Mouse (Mus musculus): Measurements from ENCODE around the gene Ms4a6d.
"Not testable (repeated sequence)": the region's sequence is repeated elsewhere in the genome, so short reads cannot be mapped to it uniquely, and the experiment has no call there.

The Ms4a6d gene

DNA sequence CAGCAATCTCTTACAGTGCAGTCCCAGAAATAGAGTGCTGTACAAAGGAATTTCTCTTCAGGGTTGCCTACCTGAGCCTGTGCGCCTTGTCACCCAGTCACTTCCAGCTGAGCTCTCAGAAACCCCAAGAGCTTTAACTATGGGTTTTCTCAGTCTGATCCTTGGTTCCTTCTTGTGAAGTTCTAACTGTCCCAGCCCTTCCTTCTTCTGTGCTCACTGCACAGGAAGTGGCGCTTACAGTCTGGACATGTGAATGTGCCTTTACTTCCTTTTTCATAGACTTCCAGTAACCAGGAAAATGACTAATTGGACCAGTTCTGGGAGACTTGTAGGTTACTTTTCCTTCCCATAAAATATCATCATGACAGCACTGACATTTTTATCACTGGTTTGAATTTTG, at the start of gene Ms4a6d:
Gene Ms4a6d, minus strand, starts transcription at position 247 of the 400 bp plus-strand sequence.
- no peak for DNase-seq

DNA sequence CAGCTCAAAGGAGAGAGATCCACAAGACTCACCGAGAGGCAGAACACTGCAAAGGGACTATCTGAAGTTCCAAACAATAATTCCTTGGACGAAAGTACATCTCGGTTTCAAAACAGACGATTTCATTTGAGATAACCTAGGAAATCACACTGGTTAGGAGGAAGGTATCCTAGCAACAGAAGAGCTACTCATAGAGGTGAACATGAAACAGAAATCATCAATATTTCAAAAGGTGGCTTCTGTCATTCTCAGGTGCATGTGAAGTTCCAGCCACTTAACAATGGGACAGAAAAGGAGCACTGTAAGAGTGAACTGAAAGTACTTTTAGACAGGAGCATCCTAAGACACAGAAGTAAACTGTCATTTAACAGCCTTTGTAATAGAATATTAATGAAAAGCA, 44.9 kb upstream of the Ms4a6d start:
- no peak for DNase-seq

DNA sequence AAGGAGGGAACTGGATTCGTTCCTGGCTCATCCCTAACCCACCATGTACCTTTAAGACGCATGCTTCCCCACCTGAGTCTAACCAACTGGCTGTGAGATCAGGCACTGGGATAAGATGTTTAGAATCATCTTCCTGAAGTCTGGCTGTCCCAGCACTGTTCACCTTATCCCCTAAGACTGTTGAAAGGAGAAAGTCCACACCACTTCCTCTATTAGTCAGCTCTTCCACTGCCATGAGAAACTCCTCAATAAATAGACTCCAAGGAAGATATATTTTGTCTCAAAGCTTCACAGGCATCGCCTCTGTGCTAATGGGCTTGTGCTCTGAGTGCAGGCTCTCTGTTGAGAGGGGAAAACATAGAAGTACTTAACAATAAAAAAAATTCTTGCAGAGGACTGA, 41.5 kb upstream of the Ms4a6d start:
- DNase-seq, result no peak

DNA sequence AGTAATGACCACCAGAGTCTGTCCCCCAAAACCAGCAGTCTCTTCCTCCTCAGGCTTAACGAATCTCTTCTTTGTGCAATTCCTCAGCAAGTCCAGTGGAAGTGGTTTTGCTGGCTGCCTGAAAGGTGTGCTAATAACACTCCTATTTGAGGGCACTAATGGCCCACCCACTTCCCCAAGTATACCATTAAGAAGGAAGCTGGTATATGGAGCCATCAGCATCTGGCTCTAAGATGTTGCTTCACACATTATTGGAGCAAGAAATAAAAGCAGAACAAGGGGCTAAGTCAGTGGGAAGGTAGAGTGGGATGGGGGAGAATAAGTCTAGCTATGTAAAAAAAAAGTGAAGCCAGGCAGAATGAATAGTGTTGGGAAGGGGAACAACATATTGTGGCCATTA, 36.1 kb upstream of the Ms4a6d start, which contains the start of gene Ms4a3:
Gene Ms4a3, minus strand, starts transcription at position 120 of the 400 bp plus-strand sequence.
- DNase-seq, result no peak

DNA sequence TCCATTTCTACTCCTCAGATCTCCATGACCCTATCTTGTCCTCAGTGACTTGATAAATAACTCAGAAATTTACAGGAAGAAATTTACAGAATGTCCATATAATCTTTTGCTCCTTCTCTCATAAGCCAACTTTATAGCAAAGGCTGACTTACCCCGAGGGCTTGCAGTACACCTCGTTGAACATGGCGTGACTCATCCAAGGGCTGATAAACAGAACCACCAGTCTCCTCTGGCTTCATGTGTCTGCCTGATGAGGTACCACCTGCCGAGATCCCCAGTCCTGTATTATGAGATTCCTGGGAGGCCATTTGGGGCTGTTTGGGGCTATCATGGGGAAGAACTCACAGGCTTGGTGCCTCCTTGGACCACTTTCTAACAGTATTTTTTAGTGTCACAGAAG, 34.4 kb upstream of the Ms4a6d start:
- no peak for DNase-seq

DNA sequence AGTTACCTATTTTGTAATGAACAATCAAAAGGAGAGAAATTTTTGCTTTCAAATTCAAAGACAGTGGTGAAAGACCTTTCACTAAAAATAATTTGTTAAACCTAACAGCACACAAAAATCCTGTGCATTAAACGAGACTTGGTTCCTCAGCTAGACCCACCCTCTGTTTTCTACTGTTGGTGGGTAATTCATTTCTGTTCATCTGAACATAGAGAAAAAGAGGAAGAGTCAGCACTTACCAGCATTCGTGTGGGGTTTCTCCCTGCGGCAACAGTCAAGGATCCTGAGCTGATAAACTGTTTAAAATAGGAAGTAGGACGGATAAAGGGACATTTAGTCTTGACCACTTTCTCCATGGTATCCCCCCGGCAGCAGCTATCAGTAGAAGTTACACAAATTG, 30.9 kb upstream of the Ms4a6d start:
- no peak for DNase-seq

DNA sequence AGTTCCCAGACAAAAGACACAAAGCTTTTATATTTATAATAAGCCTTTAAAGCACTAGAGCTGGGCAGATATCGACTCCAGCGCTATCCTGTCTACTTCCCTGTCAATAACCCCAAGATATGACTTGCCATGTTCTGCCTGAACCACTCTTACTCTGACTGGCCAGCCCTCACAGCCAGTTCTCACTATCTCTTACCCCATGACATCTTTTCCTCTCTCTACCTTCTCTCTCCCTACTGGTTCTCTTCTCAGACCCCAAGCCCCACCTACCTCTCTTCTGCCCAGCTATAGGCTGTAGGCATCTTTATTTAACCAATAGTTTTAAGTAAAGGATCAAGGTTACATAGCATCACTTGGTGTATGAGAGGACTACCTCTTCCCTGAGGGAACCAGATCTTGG, 29.7 kb upstream of the Ms4a6d start:
- DNase-seq, result no peak

DNA sequence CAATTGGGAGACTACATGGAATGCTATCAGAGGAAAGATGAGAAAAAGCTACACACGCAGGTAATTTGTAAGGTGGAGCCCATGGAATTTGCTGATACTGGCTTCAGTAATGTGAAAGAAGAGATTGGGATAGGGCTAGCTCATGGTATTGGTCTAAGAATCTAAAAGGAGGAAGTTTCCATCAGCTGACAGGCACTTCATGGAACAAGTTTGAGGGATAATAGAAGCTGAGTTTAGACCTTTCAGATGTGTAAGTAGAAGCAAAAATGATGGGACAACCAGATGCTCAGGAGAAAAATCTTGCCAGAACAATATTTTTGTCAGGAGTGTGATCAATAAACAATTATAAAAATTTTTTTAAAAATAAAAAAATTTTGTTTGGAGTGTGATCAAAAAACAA, 29.1 kb upstream of the Ms4a6d start:
- DNase-seq, result no peak

DNA sequence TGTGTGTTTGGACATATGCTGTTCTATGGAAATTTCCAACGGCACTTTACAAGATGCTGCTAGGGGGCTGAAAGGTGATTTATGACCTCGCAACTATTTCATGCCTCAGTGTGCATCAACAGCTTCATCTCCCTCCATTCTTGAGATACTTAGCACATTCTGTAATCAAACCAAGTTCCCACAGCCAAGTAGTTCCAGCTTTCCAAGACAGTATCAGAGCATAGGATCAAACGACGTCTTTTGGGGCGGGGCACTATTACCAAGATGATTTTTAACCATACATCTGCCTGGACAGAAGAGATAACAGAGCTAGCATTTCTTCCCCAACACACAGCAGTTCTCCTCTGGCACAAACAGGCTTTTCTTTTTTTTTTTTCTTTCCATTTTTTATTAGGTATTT, 20.6 kb upstream of the Ms4a6d start:
- no peak for DNase-seq

DNA sequence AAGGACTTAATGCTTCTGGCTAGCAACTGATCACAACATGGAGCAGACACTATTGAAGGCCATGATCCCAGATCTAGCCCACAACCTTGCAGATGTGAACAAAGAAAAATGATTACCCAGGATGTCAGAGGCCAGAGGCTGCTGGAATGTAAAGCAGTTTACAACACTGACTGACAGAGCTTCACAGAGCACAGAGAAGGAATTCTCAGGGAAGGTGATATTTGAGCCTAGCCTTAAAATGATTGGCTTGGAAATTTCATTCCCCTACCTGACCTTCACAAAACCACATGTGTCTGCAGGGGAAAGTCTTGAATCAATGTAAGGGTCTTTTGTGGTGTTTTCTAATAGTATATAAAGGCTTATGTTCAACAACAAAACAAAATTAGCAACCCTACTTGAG, 20.2 kb upstream of the Ms4a6d start:
- no peak for DNase-seq

DNA sequence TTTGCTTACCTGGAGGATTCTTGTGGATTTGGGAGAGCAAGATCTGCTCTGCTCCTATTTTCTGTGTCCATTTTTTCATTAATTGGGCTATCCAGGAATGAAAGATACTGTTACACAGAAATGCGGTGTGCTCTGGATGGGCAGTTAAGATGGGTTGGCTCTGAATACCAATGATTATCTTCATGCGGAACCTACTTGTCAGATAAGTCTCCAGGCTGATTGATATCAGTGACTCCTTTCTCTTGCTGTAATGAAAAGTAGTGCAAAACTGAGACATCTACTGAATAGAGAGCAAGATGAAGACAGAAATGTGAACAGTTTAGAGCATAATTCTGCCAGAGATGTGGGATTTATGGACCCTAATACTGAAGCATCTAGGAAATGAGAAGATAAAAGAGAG, 18.9 kb upstream of the Ms4a6d start, which contains the start of gene Ms4a2:
Gene Ms4a2, minus strand, starts transcription at position 169 of the 400 bp plus-strand sequence.
- no peak for DNase-seq

DNA sequence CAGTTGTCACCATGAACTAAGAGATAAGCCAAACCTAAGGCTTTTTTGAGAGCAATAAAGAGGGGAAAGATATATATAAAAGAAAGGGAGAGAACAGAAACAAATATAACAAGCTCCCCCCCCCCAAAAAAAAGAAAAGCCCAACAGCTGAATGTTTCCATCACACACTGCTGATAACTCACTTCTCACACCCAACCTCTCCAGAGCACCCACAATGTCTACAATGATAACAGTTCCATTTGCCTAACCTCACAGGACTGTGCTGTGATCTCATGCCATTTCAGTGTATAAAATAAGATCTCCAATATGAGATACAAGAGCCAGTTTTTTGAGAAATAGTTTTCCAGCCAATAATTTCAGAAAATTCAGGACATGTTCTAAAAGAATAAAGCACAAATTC, 13.3 kb upstream of the Ms4a6d start:
- DNase-seq, result no peak

DNA sequence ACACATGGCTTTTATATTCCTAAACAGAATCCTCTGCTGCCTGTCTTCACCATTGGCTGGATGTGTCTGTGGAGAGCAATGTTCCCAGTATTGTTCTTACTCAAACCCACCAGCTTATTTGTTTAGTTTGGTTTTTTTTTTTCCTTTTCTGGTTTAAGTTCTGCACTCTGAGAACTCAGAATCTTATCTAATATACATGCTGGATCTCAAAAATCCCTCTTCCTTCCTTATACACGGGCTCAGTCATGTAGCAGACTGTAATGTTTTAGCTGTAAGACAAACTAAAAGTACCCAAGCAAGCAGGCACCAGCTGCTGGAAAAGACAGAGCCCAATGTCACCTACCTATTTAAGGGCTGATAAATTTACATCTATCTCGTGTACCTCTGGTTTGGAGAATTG, 10.2 kb upstream of the Ms4a6d start:
- DNase-seq, result no peak

DNA sequence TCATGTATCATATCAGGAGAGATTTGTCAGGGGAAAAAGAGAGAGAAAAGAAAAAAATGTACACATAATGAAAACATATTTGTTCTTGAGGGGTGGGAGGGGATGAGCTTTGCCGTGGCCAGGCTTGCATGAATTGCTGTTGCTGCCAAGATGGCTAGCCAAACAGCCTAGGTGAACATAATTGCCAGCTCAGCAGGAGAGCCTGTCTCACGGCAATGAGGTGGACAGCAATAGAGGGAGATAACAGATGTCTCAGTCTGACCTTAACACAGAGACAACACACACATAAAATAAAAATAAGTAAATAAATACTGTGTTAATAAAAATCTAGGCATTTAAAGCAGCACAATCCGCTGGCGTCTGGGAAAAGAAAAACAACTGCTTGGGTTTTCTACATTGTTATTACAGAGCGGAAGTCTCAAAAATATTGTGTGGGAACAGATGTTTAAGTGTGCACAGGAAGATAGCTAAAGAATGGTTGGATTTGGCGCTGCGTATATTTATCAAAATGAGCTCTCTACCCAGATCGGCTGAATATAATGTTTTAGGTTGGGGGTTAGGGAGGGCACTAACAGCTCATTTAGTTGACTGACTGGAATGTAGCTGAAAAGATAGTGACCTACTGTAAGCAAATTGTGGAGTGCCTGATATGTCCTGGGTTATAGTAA, 9.3 kb upstream of the Ms4a6d start:
- DNase-seq, result no peak

DNA sequence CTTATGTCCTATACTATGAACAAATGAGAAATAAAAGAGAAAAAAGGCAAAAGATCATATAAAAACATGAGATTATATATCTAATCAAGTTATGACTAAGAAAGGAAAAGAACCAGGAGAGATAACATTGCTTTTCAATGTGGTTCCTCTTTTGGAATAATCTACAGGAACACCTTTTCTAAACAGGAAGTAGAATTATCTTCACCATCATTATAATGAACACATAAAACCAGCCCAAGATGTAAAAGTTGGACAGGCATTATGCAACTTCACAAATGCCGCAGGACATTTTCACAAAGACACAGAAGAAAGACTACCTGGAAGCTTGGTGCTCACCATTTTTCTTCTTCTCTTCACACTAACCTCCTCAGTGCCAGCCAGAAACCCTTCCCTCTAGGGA, 8.4 kb upstream of the Ms4a6d start:
- no peak for DNase-seq

DNA sequence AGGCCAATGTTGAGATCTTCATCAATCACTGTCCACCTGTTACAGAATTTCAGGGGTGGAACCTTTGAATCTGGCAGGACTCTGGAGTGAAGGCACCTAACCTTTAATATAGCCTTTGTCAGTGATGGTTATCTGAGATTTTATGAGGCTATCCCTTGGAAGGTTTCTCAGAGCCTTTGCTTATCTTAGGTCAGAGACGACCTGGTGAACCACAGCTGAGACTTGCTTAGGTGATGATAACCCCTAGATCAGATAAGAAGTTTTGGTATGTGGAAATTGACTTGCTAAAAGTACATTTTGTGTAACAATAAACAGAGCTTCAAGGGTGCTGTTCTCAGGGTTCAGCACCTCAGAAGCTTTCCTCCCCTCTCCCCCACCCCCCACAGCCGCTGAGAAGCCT, 7.6 kb upstream of the Ms4a6d start:
- no peak for DNase-seq

DNA sequence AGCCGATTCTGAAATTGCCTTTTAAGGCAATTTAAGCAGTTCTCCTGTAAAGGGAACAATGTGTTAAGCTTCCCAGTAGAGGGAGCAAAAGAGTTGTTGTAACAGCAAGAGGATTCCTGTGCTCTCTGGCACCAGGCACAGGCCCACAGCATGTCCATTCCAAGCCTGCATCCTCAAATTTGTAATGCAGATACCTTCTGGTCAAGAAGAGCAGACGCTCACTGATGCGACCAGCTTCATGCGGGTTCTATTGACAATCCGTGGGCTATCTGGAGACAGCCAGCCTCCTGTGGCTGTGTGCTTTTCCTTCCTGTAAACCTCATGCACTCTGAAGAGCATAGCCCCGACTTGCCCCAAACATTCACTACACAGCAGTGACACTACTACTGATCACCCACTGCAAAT, 6.9 kb upstream of the Ms4a6d start:
- no peak for DNase-seq

DNA sequence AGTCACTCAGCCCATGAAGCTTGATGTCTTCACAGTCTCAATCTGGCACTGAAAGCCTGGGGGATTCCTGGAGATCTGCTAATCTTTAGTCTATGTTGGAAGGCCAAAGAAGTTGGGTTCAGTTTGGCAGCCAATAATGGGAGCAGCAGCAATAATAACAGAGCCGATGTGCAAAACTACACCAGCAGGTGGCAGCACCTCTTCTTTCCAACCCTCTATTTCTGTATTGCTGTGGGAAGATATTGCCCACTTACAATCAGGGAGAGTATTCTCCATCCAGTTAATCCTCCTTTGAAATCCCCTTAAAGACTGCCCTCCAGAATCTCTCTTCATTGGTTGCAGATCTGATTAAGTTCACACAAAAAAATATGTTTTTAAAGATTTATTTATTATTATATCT, 3.5 kb upstream of the Ms4a6d start:
- no peak for DNase-seq

DNA sequence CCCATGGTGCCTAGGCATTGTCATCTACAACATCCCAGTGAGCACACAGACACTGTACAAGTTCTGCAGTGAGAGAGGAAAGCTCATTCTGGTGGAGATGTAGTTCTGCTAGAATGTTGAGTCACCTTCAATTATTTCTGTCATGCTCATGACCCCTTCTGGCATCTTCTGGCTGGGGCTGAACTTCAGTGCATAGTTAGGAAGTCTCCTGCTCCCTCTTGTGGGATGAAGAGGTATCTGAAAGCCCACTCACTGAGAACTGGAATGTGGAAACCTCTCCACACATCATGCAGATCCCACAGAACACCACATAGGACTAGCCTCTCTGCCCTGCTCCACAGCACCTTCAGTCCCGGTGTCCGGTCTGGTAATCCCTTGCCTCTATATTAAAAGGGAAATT, 2.6 kb downstream of the Ms4a6d start:
- DNase-seq, result no peak

DNA sequence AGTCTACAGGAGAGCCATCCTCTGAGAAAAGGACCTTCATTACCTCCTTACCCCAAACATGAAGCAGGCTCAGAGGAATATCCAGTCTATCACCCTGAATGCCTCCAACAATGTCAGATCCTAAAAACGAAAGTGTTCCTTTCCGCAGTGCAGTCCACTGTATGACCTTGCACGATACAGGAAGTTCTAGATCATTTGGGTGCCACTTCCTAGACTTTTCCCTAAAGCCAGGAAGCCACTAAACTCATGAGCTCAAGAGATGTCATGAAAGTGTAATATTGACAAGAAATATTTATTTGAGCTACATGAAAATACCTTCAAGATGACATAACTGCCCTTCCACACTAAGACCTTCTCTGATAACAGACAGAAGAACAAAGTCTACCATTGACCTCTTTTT, 3.3 kb downstream of the Ms4a6d start:
- DNase-seq, result no peak

DNA sequence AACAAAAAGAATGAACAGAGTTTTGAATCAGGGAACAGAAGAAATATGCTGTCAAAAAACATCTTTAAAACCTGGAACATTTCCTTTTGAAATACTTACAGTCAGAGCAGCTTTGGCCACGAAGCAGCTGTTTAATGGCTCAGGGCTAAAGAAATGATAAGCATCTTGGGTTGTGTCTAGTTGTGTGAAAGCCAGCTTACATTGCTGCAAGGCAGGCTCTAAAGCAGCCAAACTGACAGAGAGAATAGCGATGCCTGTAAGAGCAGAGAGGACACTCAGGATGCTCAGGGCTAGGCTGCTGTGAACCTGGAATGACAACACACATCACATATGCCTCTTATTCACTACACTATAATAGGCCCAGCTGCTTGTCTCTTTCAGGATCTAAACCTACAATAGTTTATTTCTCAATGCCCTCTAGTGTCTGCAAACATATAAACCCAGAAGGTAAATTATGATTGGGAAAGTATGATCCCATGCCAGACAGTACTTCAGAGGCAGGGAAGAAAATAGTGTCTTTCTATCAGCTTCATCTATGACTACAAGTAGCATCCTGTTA, 14.7 kb downstream of the Ms4a6d start:
- no peak for DNase-seq

DNA sequence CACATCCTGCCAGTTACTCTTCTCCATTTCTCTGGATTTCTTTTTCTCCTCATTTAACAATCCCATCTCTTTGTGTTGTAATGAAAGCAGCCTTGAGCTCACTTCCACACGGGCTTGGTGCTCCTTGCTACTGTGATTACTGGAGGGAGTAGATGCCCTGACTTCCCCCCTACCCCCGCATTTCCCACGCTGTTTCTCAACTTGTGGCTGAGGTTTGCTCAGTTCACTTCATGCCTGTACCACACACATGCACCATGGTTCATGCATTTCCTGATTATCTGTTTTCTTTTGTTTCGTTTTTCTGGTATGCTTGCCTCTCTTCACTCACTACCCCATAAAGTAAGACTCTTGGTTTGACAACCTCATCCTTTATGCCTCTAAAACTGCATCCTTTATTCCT, 15.4 kb downstream of the Ms4a6d start:
- no peak for DNase-seq

DNA sequence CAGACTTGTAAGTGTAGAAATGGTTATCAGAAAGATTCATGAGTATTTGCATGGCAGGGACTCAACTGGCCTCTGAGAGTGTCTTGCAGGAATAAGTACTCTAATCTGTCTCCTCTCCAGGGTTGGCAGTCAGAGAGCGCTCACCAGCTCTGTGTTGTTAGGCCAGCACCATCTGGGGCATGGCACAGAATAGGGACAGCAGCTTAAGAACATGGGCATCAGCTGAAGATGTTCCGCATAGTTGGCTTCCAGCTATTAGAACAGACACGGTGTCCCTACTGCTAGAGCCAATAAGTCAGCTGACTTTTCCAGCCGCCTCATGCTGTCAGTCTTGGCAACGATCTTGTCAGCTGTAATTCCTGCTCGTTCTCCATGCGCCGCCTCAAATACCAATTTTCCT, 29.7 kb downstream of the Ms4a6d start:
- DNase-seq, result no peak

DNA sequence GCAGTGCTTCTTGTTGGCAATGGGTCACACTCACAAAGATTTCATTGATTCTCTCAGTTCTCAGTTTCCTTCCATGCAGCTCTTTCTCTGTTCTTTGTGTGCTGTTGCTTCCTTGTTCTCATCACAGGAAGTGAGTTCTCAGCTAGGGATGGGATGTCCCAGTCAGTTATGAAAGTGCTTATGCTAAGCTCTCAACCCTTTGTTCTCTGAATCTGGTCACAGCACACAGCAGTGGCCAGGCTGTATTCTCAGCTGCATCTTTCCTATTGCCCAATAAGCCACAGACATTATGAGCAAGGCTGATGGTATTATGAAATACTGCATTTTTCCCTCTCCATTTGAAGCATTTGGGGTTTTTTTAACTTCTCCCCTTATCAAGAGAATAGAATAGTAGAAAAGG, 45.1 kb downstream of the Ms4a6d start:
- not testable (repeated sequence) for DNase-seq

DNA sequence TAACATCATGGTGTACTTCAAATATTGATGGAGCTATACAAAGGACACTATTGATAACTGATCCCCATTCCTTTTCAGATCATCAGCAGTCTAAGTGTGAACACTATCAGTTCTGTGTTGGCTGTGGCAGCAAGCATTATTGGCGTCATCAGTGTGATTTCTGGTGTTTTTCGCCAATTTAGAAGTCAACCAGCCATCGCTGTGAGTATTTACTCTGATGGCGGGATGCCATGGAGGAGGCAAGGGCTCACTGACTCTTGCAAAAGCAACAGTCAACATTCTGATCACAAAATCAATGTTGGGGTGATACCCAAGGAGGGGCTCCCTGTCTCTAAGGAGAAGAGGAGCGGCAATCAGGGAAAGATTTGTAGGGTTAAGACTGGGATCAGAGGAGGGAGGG, 49.9 kb downstream of the Ms4a6d start:
- DNase-seq, result no peak

Measured in right cerebral cortex, postnatal 25 days (tissue).